Mouse (Mus musculus): ENCODE results near the gene Gm49373. TPM values are rescaled to one million over a fixed set of nuclear protein-coding genes. Genes with fewer than 3 reads are reported as not detected.

Gm49373 gene
- polyA plus RNA-seq, 1 experiment from 2014 or later = 0.41 TPM

DNA sequence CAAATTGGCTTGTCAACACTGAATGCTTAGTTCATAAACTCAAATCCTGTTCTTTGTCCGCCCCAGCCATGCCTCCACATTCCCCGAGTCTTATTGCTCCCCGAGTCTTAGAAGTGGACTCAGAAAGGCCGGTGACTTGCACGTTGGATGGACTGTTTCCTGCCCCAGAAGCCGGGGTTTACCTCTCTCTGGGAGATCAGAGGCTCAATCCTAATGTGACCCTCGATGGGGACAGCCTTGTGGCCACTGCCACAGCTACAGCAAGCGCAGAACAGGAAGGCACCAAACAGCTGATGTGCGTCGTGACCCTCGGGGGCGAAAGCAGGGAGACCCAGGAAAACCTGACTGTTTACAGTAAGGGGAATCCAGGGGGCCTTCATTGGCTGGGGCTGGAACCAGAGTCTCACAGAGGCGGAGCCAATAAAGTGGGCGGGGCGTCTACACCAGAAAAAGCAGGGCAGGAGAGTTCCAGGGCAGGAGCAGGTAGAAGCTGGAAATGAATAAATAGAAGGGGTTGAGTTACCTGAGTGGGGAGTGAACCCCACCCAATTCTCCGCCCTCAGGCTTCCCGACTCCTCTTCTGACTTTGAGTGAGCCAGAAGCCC, 38.3 kb downstream of the Gm49373 start:
- H3K9me3 ChIP-seq (replicated peaks; ENCODE audit: control insufficient read depth, low read length) = no peaks in the 10 kb centered on the region; the same call in 1 of the 2 replicates

DNA sequence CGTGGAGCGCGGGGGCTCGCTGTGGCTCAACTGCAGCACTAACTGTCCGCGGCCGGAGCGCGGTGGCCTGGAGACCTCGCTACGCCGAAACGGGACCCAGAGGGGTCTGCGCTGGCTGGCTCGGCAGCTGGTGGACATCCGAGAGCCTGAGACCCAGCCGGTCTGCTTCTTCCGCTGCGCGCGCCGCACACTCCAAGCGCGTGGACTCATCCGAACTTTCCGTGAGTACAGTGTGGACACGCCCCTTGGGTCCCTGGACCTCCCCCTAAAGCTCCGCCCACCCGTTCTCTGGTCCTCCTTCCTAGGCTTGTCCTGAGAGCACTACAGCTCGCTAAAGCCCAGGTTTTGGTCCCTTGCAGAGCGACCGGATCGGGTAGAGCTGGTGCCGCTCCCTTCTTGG, 39.8 kb downstream of the Gm49373 start:
- WGBS = 1% methylated on average over 34 of the region's 34 CpGs
- Histone ChIP-seq H3K27ac (ENCODE audit: low read depth, low read length) (no peak overlapping the region), H3K36me3 (ENCODE audit: control insufficient read depth, insufficient read depth, low read length) (no peaks in the 10 kb centered on the region), H3K9ac (ENCODE audit: low read length) (peak overlapping the region; percentile 32; the same call in 1 of the 2 replicates), H3K9me3 (replicated peaks; ENCODE audit: control insufficient read depth, low read length) (no peaks in the 10 kb centered on the region), H3K4me3 (ENCODE audit: low read depth, low read length) (peak overlapping the region; percentile 42), H3K27me3 (replicated peaks; ENCODE audit: control insufficient read depth, insufficient read depth, low read length) (peaks cover 85% of the 10 kb centered on the region), H3K4me1 (ENCODE audit: control insufficient read depth, insufficient read depth, low read length) (peaks cover 8% of the 10 kb centered on the region), H3K4me2 (ENCODE audit: low read length) (peak overlapping the region; percentile 94)
- peak; percentile 75 for DNase-seq (ENCODE audit: low spot score)
- ATAC-seq = 0 out of 2 replicates have a peak, but pooled peaks have one; percentile 19

More for the DNA sequence above, 38.3 kb downstream of the Gm49373 start:
- DNase-seq (ENCODE audit: low spot score) = no peak
- WGBS = 2% methylated on average over 17 of the region's 17 CpGs
- no peak overlapping the region for H3K9ac ChIP-seq (ENCODE audit: low read length)
- H3K4me3 ChIP-seq (ENCODE audit: low read depth, low read length) = no peak overlapping the region
- H3K4me1 ChIP-seq (ENCODE audit: control insufficient read depth, insufficient read depth, low read length) = peaks cover 6% of the 10 kb centered on the region
- H3K36me3 ChIP-seq (ENCODE audit: control insufficient read depth, insufficient read depth, low read length) = no peaks in the 10 kb centered on the region
- peaks cover 89% of the 10 kb centered on the region for H3K27me3 ChIP-seq (replicated peaks; ENCODE audit: control insufficient read depth, insufficient read depth, low read length)
- no peak for ATAC-seq
- no peak overlapping the region for H3K4me2 ChIP-seq (ENCODE audit: low read length)
- no peak overlapping the region for H3K27ac ChIP-seq (ENCODE audit: low read depth, low read length)

DNA sequence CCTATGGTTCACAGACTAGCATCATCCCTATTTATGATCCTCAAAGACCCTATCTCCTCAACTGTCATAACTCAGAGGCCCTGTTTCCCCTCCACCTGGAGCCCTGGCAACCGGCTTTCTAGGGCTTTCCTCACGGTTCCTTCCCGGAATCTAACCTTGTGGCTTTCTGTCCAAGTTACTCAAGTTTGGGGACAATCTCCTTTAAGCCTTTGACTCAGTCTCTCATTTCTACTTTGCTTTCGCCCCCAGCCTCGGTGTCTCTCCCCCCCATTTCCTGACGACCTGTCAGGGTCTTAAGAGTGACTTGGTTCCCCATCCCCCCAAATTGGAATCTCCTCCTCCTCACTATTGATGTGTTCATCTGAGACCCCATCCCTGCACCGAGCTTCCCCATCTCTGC, 40.4 kb downstream of the Gm49373 start:
- H3K4me1 ChIP-seq (ENCODE audit: control insufficient read depth, insufficient read depth, low read length) = peaks cover 8% of the 10 kb centered on the region
- WGBS = 4% methylated on average over 7 of the region's 7 CpGs
- H3K9me3 ChIP-seq (replicated peaks; ENCODE audit: control insufficient read depth, low read length) = no peaks in the 10 kb centered on the region
- H3K4me3 ChIP-seq (ENCODE audit: low read depth, low read length) = peak overlapping the region; percentile 42
- DNase-seq (ENCODE audit: low spot score) (no peak), ATAC-seq (no peak)
- H3K9ac ChIP-seq (ENCODE audit: low read length) = no peak overlapping the region
- no peaks in the 10 kb centered on the region for H3K36me3 ChIP-seq (ENCODE audit: control insufficient read depth, insufficient read depth, low read length)
- peaks cover 79% of the 10 kb centered on the region for H3K27me3 ChIP-seq (replicated peaks; ENCODE audit: control insufficient read depth, insufficient read depth, low read length)
- H3K27ac ChIP-seq (ENCODE audit: low read depth, low read length) = no peak overlapping the region
- peak overlapping the region; percentile 94 for H3K4me2 ChIP-seq (ENCODE audit: low read length)

DNA sequence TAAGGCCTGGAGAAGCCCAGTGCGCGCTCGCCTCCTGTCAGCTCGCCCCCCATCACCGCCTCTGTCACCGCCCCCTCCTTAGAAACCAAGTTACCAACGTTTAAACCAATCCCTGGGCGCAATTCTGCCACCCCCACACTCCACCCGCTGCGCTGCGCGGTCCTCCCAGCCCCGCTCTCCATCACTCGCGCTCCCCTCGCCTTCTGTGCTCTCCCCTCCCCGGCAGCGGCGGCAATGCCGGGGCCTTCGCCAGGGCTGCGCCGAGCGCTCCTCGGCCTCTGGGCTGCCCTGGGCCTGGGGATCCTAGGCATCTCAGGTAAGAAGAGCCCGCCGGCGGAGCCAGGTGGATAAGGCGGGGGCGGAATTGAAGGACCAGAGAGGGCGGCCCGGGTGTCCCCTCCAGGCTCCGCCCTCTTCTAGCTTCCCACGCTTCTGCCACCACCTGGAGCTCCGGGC, 41.0 kb downstream of the Gm49373 start, which contains the start of gene Icam5:
Gene Icam5, plus strand, starts transcription at position 178 of the 456 bp plus-strand sequence.
- DNase-seq (ENCODE audit: low spot score) = peak; percentile 48
- Histone ChIP-seq H3K4me1 (ENCODE audit: control insufficient read depth, insufficient read depth, low read length) (peaks cover 8% of the 10 kb centered on the region), H3K27ac (ENCODE audit: low read depth, low read length) (no peak within 1 kb of the TSS), H3K4me3 (ENCODE audit: low read depth, low read length) (peak within 1 kb of the TSS; percentile 42), H3K36me3 (ENCODE audit: control insufficient read depth, insufficient read depth, low read length) (no peaks in the 10 kb centered on the region), H3K4me2 (ENCODE audit: low read length) (peak within 1 kb of the TSS; percentile 94), H3K27me3 (replicated peaks; ENCODE audit: control insufficient read depth, insufficient read depth, low read length) (peaks cover 73% of the 10 kb centered on the region), H3K9me3 (replicated peaks; ENCODE audit: control insufficient read depth, low read length) (no peaks in the 10 kb centered on the region), H3K9ac (ENCODE audit: low read length) (peak within 1 kb of the TSS; percentile 52)
- WGBS = under 1% methylated on average over 35 of the region's 35 CpGs
- ATAC-seq = peak; percentile 50; the same call in 1 of the 2 replicates

DNA sequence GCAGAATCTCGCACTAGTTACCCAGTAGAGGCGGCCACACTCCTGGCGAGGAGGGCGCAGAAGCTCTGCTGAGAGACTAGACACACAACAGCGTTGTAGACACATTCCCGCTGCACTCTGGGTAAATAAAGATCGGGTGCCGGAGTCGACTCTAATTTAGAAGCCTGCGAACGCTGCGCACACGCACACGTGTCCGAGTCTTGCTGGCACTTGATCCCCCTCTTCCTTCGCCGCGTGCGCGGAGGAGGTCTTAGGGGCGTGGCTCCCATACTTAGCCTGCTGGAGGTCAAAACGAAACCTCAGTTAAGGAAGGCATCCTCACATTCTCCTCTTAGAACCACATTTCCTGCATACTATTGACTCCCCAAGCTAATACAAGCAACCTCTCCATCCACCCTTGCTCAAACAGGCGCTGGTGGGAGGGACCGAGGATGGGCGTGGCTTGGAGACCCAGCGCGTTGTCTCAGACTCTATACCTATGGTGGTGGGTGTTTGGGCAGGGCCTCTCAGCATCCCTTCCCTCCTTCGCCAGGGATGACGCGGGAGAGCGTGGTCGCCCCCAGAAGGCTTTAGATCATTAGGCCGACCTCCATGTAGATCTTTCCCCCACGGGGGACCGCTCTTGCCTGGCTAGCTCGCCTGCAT, 41.5 kb downstream of the Gm49373 start:
- H3K9me3 ChIP-seq (replicated peaks; ENCODE audit: control insufficient read depth, low read length) = no peaks in the 10 kb centered on the region
- H3K4me1 ChIP-seq (ENCODE audit: control insufficient read depth, insufficient read depth, low read length) = peaks cover 8% of the 10 kb centered on the region
- peak; percentile 64 for ATAC-seq
- peak overlapping the region; percentile 52 for H3K9ac ChIP-seq (ENCODE audit: low read length)
- peak overlapping the region; percentile 94 for H3K4me2 ChIP-seq (ENCODE audit: low read length)
- WGBS = under 1% methylated on average over 36 of the region's 36 CpGs
- peaks cover 68% of the 10 kb centered on the region for H3K27me3 ChIP-seq (replicated peaks; ENCODE audit: control insufficient read depth, insufficient read depth, low read length)
- DNase-seq (ENCODE audit: low spot score) = peak; percentile 68
- H3K4me3 ChIP-seq (ENCODE audit: low read depth, low read length) = peak overlapping the region; percentile 42
- no peak overlapping the region for H3K27ac ChIP-seq (ENCODE audit: low read depth, low read length)
- no peaks in the 10 kb centered on the region for H3K36me3 ChIP-seq (ENCODE audit: control insufficient read depth, insufficient read depth, low read length)

GRCm38 (mm10) chr9:21030781-21031250, 42.1 kb downstream of the Gm49373 start:
- DNase-seq (ENCODE audit: low spot score) (peak; percentile 83), ATAC-seq (peak; percentile 47; the same call in 1 of the 2 replicates)
- under 1% methylated on average over 13 of the region's 13 CpGs for WGBS
- Histone ChIP-seq H3K27me3 (replicated peaks; ENCODE audit: control insufficient read depth, insufficient read depth, low read length) (peaks cover 62% of the 10 kb centered on the region), H3K27ac (ENCODE audit: low read depth, low read length) (no peak overlapping the region), H3K9me3 (replicated peaks; ENCODE audit: control insufficient read depth, low read length) (no peaks in the 10 kb centered on the region), H3K9ac (ENCODE audit: low read length) (no peak overlapping the region), H3K4me3 (ENCODE audit: low read depth, low read length) (peak overlapping the region; percentile 42), H3K4me1 (ENCODE audit: control insufficient read depth, insufficient read depth, low read length) (peaks cover 8% of the 10 kb centered on the region), H3K4me2 (ENCODE audit: low read length) (peak overlapping the region; percentile 94), H3K36me3 (ENCODE audit: control insufficient read depth, insufficient read depth, low read length) (no peaks in the 10 kb centered on the region)

- no peak overlapping the region for H3K27ac ChIP-seq (ENCODE audit: low read depth, low read length)
- H3K4me3 ChIP-seq (ENCODE audit: low read depth, low read length) = no peak overlapping the region
- DNase-seq (ENCODE audit: low spot score) = no peak
- no peaks in the 10 kb centered on the region for H3K36me3 ChIP-seq (ENCODE audit: control insufficient read depth, insufficient read depth, low read length)
- H3K27me3 ChIP-seq (replicated peaks; ENCODE audit: control insufficient read depth, insufficient read depth, low read length) = peaks cover 55% of the 10 kb centered on the region
- WGBS = 25% methylated on average over 22 of the region's 22 CpGs
- peak overlapping the region; percentile 94; the same call in 1 of the 2 replicates for H3K4me2 ChIP-seq (ENCODE audit: low read length)
- H3K9me3 ChIP-seq (replicated peaks; ENCODE audit: control insufficient read depth, low read length) = no peaks in the 10 kb centered on the region
- no peak overlapping the region for H3K9ac ChIP-seq (ENCODE audit: low read length)
- peaks cover 8% of the 10 kb centered on the region for H3K4me1 ChIP-seq (ENCODE audit: control insufficient read depth, insufficient read depth, low read length)
- ATAC-seq = no peak
Observed at GRCm38 (mm10) chr9:21030055-21030600, 42.8 kb downstream of the Gm49373 start.

GRCm38 (mm10) chr9:21029291-21030054, 43.4 kb downstream of the Gm49373 start, which contains the start of gene Icam4:
TSS of gene Icam4 (plus strand) at chr9:21029373.
- 0 out of 2 replicates have a peak, but pooled peaks have one; percentile 6 for ATAC-seq
- Histone ChIP-seq H3K4me2 (ENCODE audit: low read length) (peak within 1 kb of the TSS; percentile 94), H3K27ac (ENCODE audit: low read depth, low read length) (no peak within 1 kb of the TSS), H3K9ac (ENCODE audit: low read length) (peak within 1 kb of the TSS; percentile 5; the same call in 1 of the 2 replicates), H3K36me3 (ENCODE audit: control insufficient read depth, insufficient read depth, low read length) (no peaks in the 10 kb centered on the region), H3K9me3 (replicated peaks; ENCODE audit: control insufficient read depth, low read length) (no peaks in the 10 kb centered on the region), H3K4me3 (ENCODE audit: low read depth, low read length) (peak within 1 kb of the TSS; percentile 8; the same call in 1 of the 2 replicates), H3K27me3 (replicated peaks; ENCODE audit: control insufficient read depth, insufficient read depth, low read length) (peaks cover 49% of the 10 kb centered on the region), H3K4me1 (ENCODE audit: control insufficient read depth, insufficient read depth, low read length) (peaks cover 8% of the 10 kb centered on the region)
- WGBS = 3% methylated on average over 37 of the region's 37 CpGs
- peak; percentile 64 for DNase-seq (ENCODE audit: low spot score)

Measured in forebrain, embryonic 14.5 days (tissue).